Mouse (Mus musculus) T-helper 17 cell (primary cell): Measurements from ENCODE around the gene Aldh8a1.

Experiments
- in situ Hi-C, 2 experiments: fragments of 300-600 bp; cut with MboI, MseI; formaldehyde crosslinking; loops; 1 replicate in 1 of 2; 2 replicates in 1 of 2; pipeline ENCODE4 v1.15.1; 2025; ENCODE audit warnings: high pct_unique_total_duplicates in 2 of 2

Gene Aldh8a1

GRCm38 (mm10) chr10:21367481-21367880 lies 9.6 kb upstream of the Aldh8a1 start:
- in situ Hi-C loops, result no loop called here

- in situ Hi-C loops, result no loop called here
Observed at GRCm38 (mm10) chr10:21369586-21369985, 7.5 kb upstream of the Aldh8a1 start.

GRCm38 (mm10) chr10:21372271-21372670 lies 4.8 kb upstream of the Aldh8a1 start:
- in situ Hi-C loops, result no loop called here

GRCm38 (mm10) chr10:21378196-21378944 lies 1.3 kb downstream of the Aldh8a1 start:
- in situ Hi-C loops, result no loop called here

GRCm38 (mm10) chr10:21382914-21383313 lies 5.8 kb downstream of the Aldh8a1 start:
- in situ Hi-C loops, result loop anchor here (5.0 kb wide), 3 partner anchors 79 to 624 kb away; no protein-coding TSS in a partner anchor

GRCm38 (mm10) chr10:21385111-21385663 lies 8.1 kb downstream of the Aldh8a1 start:
- in situ Hi-C loops, result no loop called here

- in situ Hi-C loops, result no loop called here
Observed at GRCm38 (mm10) chr10:21389075-21389474, 12.0 kb downstream of the Aldh8a1 start.

GRCm38 (mm10) chr10:21390440-21390839 lies 13.3 kb downstream of the Aldh8a1 start:
- in situ Hi-C loops, result no loop called here

- in situ Hi-C loops, result no loop called here
Observed at GRCm38 (mm10) chr10:21391286-21391685, 14.2 kb downstream of the Aldh8a1 start.

GRCm38 (mm10) chr10:21393390-21393789 lies 16.3 kb downstream of the Aldh8a1 start:
- in situ Hi-C loops, result no loop called here

GRCm38 (mm10) chr10:21395426-21396139 lies 18.5 kb downstream of the Aldh8a1 start:
- in situ Hi-C loops, result loop anchor here in 1 of 2 experiments (5.0 kb wide), 1 partner anchor 52 kb away; no protein-coding TSS in a partner anchor

GRCm38 (mm10) chr10:21398873-21399425 lies 21.9 kb downstream of the Aldh8a1 start:
- in situ Hi-C loops, result loop anchor here in 1 of 2 experiments (5.0 kb wide), 1 partner anchor 48 kb away; no protein-coding TSS in a partner anchor

GRCm38 (mm10) chr10:21399622-21400021 lies 22.5 kb downstream of the Aldh8a1 start:
- in situ Hi-C loops, result loop anchor here (5.0 to 25.0 kb wide), 2 partner anchors 48 to 1313 kb away; no protein-coding TSS in a partner anchor

GRCm38 (mm10) chr10:21400031-21400430 lies 22.9 kb downstream of the Aldh8a1 start:
- in situ Hi-C loops, result loop anchor here in 1 of 2 experiments (25.0 kb wide), 1 partner anchor 1312 kb away; no protein-coding TSS in a partner anchor

GRCm38 (mm10) chr10:21400453-21400852 lies 23.4 kb downstream of the Aldh8a1 start:
- in situ Hi-C loops, result loop anchor here in 1 of 2 experiments (25.0 kb wide), 1 partner anchor 1312 kb away; no protein-coding TSS in a partner anchor

- in situ Hi-C loops, result loop anchor here in 1 of 2 experiments (25.0 kb wide), 1 partner anchor 1311 kb away; no protein-coding TSS in a partner anchor
Observed at GRCm38 (mm10) chr10:21401259-21401658, 24.2 kb downstream of the Aldh8a1 start.

- in situ Hi-C loops, result loop anchor here in 1 of 2 experiments (25.0 kb wide), 1 partner anchor 1307 kb away; no protein-coding TSS in a partner anchor
Observed at GRCm38 (mm10) chr10:21404822-21405221, 27.7 kb downstream of the Aldh8a1 start.

- in situ Hi-C loops, result loop anchor here in 1 of 2 experiments (25.0 kb wide), 1 partner anchor 1306 kb away; no protein-coding TSS in a partner anchor
Observed at GRCm38 (mm10) chr10:21405707-21406534, 28.8 kb downstream of the Aldh8a1 start.

GRCm38 (mm10) chr10:21410711-21411110 lies 33.6 kb downstream of the Aldh8a1 start:
- in situ Hi-C loops, result loop anchor here in 1 of 2 experiments (25.0 kb wide), 1 partner anchor 1302 kb away; no protein-coding TSS in a partner anchor

- in situ Hi-C loops, result loop anchor here in 1 of 2 experiments (25.0 kb wide), 1 partner anchor 1301 kb away; no protein-coding TSS in a partner anchor
Observed at GRCm38 (mm10) chr10:21411621-21412205, 34.6 kb downstream of the Aldh8a1 start.
